Mouse (Mus musculus) frontal cortex, postnatal 14 days (tissue): ENCODE measurements around the gene Tcte3.
"Not testable (repeated sequence)": the region's sequence is repeated elsewhere in the genome, so short reads cannot be mapped to it uniquely, and the experiment has no call there.

Experiments
- DNase-seq, 2 experiments: peaks; one replicate each; pipeline ENCODE4 v3.0.0; 2022; ENCODE audit warnings: low spot score in 2 of 2

Gene Tcte3

GRCm38 (mm10) chr17:15041175-15041729 lies at the start of gene Tcte3, which contains the start of the genes Ermard and Gm3448:
Tcte3 (minus strand) TSS chr17:15041488.
Ermard (plus strand) TSS chr17:15041208.
Gm3448 (minus strand) TSS chr17:15041537.
- DNase-seq = peak in 1 of 2 experiments; percentile 14

DNA sequence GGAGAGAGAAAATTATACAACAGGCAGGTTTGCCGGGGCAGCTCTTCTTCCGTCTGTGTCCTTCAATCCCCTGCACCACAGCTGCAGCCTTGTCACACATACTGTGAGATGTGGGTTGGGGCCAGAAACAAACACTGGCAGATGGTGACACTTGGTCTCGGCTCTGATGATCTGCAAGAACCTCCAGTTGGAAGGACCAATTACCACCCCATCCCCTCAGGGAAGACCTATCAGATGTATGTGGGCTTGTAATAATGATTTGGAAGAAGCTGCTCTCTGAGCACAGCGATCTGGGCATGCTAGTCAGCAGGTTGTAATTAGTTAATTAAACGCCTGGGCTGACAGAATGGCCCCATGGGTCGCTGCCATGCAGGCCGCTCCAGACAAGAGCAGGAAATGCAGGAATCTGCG lies 47.3 kb upstream of the Tcte3 start:
- no peak for DNase-seq

GRCm38 (mm10) chr17:15088166-15088565 lies 46.9 kb upstream of the Tcte3 start:
- no peak for DNase-seq

DNA sequence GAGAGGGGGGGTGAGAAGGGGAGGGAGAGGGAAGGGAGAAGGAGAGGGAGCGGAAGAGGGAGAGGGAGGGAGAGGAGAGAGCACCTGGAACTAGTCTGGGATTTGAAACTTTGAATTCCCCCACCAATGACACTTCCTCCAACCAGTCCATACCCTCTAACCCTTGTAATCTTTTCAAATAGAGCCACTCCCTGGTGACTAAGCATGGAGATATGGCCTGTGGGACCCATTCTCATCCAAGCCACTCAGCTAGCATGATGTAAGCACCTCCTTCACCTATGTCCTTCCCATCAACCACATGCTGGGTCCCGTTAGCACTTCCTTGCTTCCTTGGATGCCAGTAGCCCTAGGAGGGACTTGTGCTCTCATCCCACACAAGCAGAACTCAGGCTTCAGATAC lies 43.7 kb upstream of the Tcte3 start:
- DNase-seq = no peak

DNA sequence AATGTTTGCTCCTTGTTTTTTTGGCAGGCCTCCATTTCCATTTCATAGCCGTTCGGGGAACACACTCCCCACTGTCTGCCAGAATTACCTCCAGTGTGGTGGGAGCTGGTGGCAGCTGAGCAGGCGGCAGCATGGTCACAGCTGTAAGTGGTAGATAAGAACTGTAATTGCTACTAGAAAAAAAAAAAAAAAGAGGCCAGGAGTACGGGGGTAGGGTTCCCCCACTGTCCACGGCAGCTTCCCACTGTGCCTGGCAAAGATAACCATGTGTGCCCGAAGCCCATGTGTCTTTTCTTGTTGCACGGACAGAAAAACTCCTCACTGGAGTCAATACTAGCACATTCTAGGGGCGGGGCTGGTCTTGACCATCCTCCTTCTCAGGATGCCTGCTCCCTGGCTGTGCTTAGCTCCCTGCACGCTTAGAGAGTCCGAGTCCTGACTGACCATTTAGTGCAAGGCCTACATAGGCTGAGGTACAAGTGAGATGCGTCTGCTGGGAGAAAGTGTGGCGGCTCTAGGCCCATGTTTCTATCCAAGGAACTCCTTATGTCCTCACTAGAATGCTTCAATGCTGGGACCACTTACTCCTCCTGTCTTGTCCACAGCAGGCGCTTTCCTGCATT lies 43.0 kb upstream of the Tcte3 start:
- no peak for DNase-seq

DNA sequence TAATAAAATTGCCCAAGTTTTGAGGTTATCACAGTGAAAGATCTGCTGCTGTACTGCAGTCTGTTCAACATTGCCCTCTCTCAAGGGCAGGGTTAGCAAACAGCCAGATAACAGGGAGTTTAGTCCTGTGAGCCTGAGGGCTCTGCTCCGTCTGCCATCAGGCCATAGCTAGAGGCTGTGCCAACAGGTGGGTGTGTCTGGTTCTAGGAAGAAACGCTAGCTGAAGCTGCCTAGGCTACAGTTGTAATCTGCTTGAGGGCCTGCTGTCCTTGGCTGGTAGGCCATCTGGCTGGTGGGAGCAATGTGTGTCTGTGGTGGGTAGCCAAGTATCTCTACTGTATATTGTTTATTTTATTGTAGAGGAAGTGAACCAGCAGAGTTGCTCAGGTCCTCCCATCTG lies 36.2 kb upstream of the Tcte3 start:
- no peak for DNase-seq

GRCm38 (mm10) chr17:15075033-15075432 lies 33.7 kb upstream of the Tcte3 start:
- DNase-seq = no peak

DNA sequence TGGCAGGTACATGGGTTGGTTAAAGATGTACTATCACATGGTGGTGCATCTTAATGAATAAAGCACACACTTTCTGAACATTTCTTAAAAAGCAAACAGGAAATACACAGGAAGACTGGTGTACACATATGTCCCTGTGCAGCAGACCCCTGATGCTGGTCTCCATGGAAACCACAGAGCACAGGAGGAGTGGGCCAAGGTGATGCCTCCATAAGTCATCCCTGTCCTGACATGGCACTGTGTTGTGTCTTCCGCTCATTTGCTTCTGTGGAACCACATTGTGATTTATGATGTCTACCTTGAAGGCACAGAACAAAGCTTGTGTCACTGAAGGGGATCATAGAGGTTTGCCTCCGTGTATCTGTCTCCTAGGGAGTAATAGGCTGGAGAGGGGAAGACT lies 30.9 kb upstream of the Tcte3 start:
- no peak for DNase-seq

DNA sequence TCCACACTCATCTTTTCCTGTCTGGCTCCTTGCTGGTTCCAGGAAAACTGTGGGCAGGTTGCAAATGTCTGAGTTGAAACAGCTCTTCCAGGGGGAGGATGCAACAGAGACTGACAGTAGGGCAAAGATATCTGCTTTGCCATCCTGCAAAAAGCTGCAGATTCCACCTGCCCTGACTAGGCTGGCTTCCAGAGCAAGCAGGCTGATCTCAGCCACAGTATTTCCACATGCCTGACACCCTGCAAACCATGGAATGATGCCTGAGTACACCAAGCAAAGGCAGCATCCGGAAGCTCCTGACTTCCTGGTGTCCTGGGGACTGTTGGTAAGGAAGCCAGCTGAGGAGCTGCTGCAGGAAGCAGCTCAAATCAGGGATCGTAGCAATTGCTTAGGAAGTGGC lies 27.8 kb upstream of the Tcte3 start:
- DNase-seq = no peak

GRCm38 (mm10) chr17:15068040-15068792 lies 26.9 kb upstream of the Tcte3 start:
- no peak for DNase-seq

DNA sequence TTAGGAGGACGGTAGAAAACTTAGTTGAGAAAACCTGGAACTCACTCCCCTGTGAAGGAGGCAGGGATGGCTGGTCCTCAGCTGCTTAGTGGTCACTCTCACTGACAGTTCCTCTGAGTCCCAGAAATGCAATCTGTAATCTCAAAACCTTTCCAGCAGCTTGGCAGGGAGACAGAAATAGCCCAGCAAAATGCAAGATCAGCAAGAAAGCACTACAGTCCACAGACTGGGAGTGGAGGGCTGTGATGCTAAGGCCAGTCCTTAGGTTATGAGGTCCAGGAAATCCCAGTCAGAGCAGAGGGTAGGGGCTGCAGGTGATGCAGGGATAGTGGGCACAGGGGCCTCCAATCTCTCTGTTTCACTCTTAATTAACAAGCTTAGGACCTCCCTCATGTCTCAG lies 25.6 kb upstream of the Tcte3 start:
- DNase-seq = no peak

- DNase-seq = no peak
These were observed 24.8 kb upstream of the Tcte3 start for GRCm38 (mm10) chr17:15066066-15066465.

GRCm38 (mm10) chr17:15065391-15066024 lies 24.2 kb upstream of the Tcte3 start:
- DNase-seq = peak; percentile 47 to 66

DNA sequence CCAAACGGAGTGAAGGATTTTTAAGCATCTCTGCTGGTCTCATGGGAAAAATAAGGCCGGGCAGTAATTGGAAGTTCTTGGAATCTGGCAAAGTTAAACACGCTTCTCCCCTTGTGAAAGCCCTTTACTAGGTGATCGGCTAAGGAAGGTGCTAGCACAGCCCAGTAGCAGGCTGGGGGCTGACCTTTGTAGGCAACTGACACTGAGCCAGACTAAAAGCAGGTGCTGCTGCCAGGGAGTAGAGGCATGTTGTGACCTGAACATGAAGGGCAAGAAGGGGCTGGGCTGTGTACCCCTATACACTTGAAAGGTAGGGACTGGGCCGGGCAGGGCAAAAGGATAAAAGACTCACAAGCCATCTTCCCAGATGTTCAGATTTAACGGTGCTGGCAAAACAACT lies 19.1 kb upstream of the Tcte3 start:
- no peak for DNase-seq

DNA sequence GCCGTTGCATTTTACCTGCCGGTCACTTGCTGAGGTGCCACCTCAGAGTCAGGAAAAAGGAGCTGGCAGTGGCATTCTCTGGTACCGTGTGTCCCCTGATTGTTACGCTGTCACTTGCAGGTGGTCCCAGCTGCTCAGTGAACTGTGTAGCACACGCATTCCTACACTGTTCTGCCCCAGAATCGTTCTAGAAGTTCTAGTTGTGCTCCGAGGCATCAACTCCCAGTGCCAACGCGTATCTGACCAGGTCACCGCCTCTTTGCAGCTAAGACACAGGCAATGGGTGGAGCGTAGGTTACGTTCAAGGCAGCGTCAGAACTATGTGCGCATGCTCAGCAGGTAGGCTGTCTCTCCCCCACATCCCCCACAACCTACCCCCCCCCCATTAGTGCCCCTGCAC lies 18.4 kb upstream of the Tcte3 start:
- no peak for DNase-seq

DNA sequence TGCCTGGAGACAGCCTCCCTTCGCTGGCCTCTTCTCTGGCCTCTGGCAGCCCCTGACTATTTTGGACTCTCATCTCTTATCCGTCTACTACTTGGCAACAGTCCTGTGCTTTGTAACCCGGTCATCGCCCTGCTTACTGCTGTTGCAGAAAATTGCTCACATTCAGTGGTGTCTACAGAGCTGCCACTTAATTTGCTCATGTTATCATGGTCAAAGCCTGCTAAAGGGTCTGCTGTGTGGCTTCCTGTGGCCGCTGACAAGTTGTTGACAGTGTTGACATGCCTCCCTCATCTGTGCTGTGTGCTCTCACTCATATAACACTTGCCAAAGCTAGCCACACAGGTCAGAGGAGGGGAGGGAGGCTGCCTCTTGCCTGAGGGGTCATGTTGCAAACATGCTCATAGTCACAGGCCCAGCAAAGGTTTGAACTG lies 16.9 kb upstream of the Tcte3 start:
- no peak for DNase-seq

DNA sequence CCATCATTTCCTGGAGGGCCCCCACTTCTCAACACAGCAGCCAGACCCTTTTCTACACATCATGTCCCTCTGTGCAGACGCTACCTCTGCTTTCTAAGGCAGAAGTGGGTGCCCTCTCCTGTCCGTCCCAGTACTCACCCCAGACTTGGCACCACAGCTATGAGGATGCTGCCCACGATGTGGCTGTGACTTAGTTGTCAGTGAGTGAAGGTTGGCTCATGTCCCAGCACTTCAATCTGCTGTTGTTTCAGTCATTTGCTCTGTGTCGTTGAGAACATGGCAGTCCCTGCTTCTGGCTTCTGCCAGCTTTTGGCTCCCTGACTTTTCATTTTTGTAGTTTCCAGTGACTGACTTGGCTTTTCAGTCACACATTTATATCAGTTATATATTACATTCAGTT lies 14.6 kb upstream of the Tcte3 start:
- DNase-seq = peak in 1 of 2 experiments; percentile 28

- not testable (repeated sequence) for DNase-seq
These were observed 12.5 kb upstream of the Tcte3 start for GRCm38 (mm10) chr17:15053829-15054200.

DNA sequence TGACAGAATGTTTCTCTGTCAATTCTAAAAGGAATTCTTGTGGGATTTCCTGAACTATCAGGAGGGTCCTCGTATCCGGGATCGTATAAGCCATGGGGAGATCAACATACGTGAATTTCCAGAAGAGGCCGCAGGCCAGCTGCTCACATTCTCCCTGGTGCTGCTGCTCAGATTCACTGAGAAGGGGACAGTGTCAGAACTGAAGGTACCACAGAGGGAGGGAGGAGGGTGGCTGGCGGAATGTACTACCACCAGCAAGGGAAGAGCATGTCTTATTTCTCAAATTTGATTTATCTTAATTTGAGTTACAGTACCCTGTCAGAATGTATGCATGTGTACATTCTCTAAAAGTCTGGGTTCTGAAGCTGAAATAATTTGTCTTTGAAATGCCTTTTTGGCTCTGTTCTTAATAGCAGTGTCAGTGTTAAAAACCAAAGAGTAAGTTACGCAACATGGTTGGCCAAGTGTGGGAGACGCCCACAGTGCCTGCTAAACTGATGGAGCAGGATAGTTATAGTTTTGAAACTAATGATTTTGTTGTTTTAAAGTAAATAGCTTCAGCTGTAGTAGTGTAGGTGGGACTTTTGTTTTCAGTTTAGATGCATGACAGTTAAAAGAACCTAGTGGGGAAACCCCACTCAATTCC lies 12.0 kb upstream of the Tcte3 start:
- not testable (repeated sequence) for DNase-seq

DNA sequence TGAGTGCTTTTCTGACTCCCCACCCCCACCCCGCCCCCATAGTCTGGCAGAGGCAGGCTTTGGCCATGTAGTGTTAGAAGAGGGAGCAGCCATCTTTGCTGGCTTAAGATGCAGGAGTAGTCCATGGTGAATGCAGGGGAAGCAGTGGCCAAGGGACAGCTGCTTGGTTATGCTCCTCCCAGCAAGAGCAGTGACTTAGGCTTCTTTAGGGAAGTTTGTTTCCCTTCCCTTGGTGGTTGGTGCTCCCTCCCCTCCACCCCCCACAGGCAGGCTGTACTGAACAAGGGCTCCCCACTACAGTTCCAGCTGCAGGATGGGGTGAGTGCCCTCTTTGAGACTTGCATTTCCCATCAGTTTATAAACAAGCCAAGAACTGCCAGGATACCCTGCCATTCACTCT lies 11.5 kb upstream of the Tcte3 start:
- DNase-seq = not testable (repeated sequence)

DNA sequence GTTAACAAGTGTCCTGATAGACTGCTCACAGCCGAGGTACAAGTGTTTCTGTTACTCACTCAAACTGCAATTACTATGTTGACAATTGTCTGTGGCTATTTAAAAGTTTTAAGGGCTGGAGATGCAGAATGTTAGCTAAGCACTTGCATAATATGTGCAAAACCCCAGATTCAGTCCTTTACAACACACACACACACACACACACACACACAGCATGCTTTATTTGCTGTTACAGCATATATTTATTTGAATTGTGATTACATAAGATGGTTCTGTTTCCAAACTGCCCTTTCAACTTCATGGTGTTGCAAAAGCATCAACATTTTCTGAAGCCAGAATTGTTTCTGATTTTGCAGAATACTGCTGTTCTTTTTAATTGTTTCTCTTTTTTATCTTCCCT lies 9.1 kb upstream of the Tcte3 start:
- not testable (repeated sequence) for DNase-seq

GRCm38 (mm10) chr17:15040455-15040854 lies 833 bp downstream of the Tcte3 start:
- DNase-seq = not testable (repeated sequence)
